Mouse (Mus musculus) kidney, embryonic 16.5 days (tissue): Measurements from ENCODE around the gene Ap2a1. TPM values are rescaled to one million over a fixed set of nuclear protein-coding genes. Genes with fewer than 3 reads are reported as not detected.

ENCODE experiments used
- ATAC-seq: fragments of 200-750 bp; cut with Nextera tagmentation; 2 replicates; pipeline ENCODE4 v1.8.0; 2017; ENCODE audit warnings: moderate TSS enrichment; ENCODE audit not compliant: low FRiP score, low TSS enrichment
- H3K27ac ChIP-seq: fragments of 300-500 bp; sonication (generic); 2 replicates; pipeline ENCODE4 v1.5.1; 2014; ENCODE audit warnings: low read length
- H3K27me3 ChIP-seq: fragments of 300-500 bp; sonication (generic); 2 replicates; pipeline ENCODE4 v1.6.1; 2014; ENCODE audit warnings: low read length, control low read depth, mixed read lengths; ENCODE audit not compliant: insufficient read depth
- H3K36me3 ChIP-seq: fragments of 300-500 bp; sonication (generic); 2 replicates; pipeline ENCODE4 v1.6.1; 2014; ENCODE audit warnings: low read length, control low read depth, mixed read lengths; ENCODE audit not compliant: insufficient read depth
- H3K4me1 ChIP-seq: fragments of 300-500 bp; sonication (generic); 2 replicates; pipeline ENCODE4 v1.6.1; 2014; ENCODE audit warnings: low read length, control low read depth, mixed read lengths; ENCODE audit not compliant: insufficient read depth
- H3K4me2 ChIP-seq: fragments of 300-500 bp; sonication (generic); replicated peaks from 2 replicates; pipeline ENCODE4 v1.6.1; 2014; ENCODE audit warnings: low read depth, low read length
- H3K4me3 ChIP-seq: fragments of 300-500 bp; sonication (generic); 2 replicates; pipeline ENCODE4 v1.5.1; 2014; ENCODE audit warnings: mild to moderate bottlenecking, low read length
- H3K9ac ChIP-seq: fragments of 300-500 bp; sonication (generic); replicated peaks from 2 replicates; pipeline ENCODE4 v1.6.1; 2014; ENCODE audit warnings: low read length
- H3K9me3 ChIP-seq: fragments of 300-500 bp; sonication (generic); 2 replicates; pipeline ENCODE4 v1.6.1; 2016; ENCODE audit warnings: low read length, control low read depth
- WGBS: fragments of 180-500 bp; shearing (Covaris S2); extraction: QIAGEN DNeasy Blood & Tissue Kit; methylation state at CpG from one replicate; pipeline ENCODE4 v1.1.7; 2014; 5-methylcytosine and 5-hydroxymethylcytosine counted together
- polyA plus RNA-seq: library from polyadenylated mRNA; unstranded; fragments of >200 nt; fragmentation: Nextera tagmentation; extraction: Ambion mirVana; gene quantifications from 2 replicates; pipeline ENCODE4 v1.2.1, GENCODE M21; 2015

Ap2a1 gene
- 72.9 and 75.3 TPM in 2 replicates for polyA plus RNA-seq

GRCm38 (mm10) chr7:44929204-44930151 lies at the start of gene Ap2a1:
Gene Ap2a1, minus strand, starts transcription at chr7:44929496.
- Histone ChIP-seq H3K4me1 (peaks cover 15% of the 10 kb centered on the region), H3K4me3 (peak within 1 kb of the TSS; percentile 98), H3K27ac (peak within 1 kb of the TSS; percentile 97), H3K9ac (peak within 1 kb of the TSS; percentile 95), H3K4me2 (peak within 1 kb of the TSS; percentile 80), H3K27me3 (no peaks in the 10 kb centered on the region), H3K36me3 (peaks cover 8% of the 10 kb centered on the region), H3K9me3 (no peaks in the 10 kb centered on the region)
- ATAC-seq: peak; percentile 99
- under 1% methylated on average over 83 of the region's 84 CpGs for WGBS

- Histone ChIP-seq H3K4me1 (peaks cover 13% of the 10 kb centered on the region), H3K27me3 (no peaks in the 10 kb centered on the region), H3K4me3 (no peak overlapping the region), H3K27ac (no peak overlapping the region), H3K9me3 (no peaks in the 10 kb centered on the region), H3K9ac (no peak overlapping the region), H3K4me2 (no peak overlapping the region), H3K36me3 (peaks cover 66% of the 10 kb centered on the region)
- WGBS: 87% methylated on average over 3 of the region's 3 CpGs
- ATAC-seq: no peak
These were observed 49.0 kb upstream of the Ap2a1 start for GRCm38 (mm10) chr7:44978300-44978699.

GRCm38 (mm10) chr7:44975117-44975419 lies 45.8 kb upstream of the Ap2a1 start:
- H3K27ac ChIP-seq: peak overlapping the region; percentile 86; the same call in 1 of the 2 replicates
- WGBS: 18% methylated on average over 6 of the region's 6 CpGs
- H3K9me3 ChIP-seq: no peaks in the 10 kb centered on the region

GRCm38 (mm10) chr7:44974383-44975116 lies 45.3 kb upstream of the Ap2a1 start, which contains the start of gene Cpt1c:
Gene Cpt1c, minus strand, starts transcription at chr7:44974851.
- H3K4me1 ChIP-seq: peaks cover 23% of the 10 kb centered on the region
- H3K4me3 ChIP-seq: peak within 1 kb of the TSS; percentile 57
- H3K36me3 ChIP-seq: peaks cover 34% of the 10 kb centered on the region
- H3K9me3 ChIP-seq: no peaks in the 10 kb centered on the region
- 2% methylated on average over 22 of the region's 22 CpGs for WGBS
- H3K9ac ChIP-seq: peak within 1 kb of the TSS; percentile 69
- H3K27me3 ChIP-seq: no peaks in the 10 kb centered on the region
- H3K27ac ChIP-seq: peak within 1 kb of the TSS; percentile 86
- ATAC-seq: peak; percentile 10; the same call in 1 of the 2 replicates
- peak within 1 kb of the TSS; percentile 76 for H3K4me2 ChIP-seq

More at GRCm38 (mm10) chr7:44975117-44975419, 45.8 kb upstream of the Ap2a1 start:
- ATAC-seq: no peak; the same call in 1 of the 2 replicates
- Histone ChIP-seq H3K4me1 (peaks cover 19% of the 10 kb centered on the region), H3K27me3 (no peaks in the 10 kb centered on the region), H3K4me3 (peak overlapping the region; percentile 57; the same call in 1 of the 2 replicates), H3K4me2 (peak overlapping the region; percentile 76; the same call in 1 of the 2 replicates), H3K9ac (0 out of 2 replicates have a peak overlapping the region, but pooled peaks have one; percentile 12), H3K36me3 (peaks cover 39% of the 10 kb centered on the region)

- H3K9me3 ChIP-seq: no peaks in the 10 kb centered on the region
- peak overlapping the region; percentile 57 for H3K4me3 ChIP-seq
- peaks cover 24% of the 10 kb centered on the region for H3K4me1 ChIP-seq
- H3K36me3 ChIP-seq: peaks cover 24% of the 10 kb centered on the region
- WGBS: 46% methylated on average over 14 of the region's 14 CpGs
- peak overlapping the region; percentile 28; the same call in 1 of the 2 replicates for H3K27ac ChIP-seq
- H3K27me3 ChIP-seq: no peaks in the 10 kb centered on the region
- H3K4me2 ChIP-seq: peak overlapping the region; percentile 76
- ATAC-seq: no peak
- H3K9ac ChIP-seq: peak overlapping the region; percentile 69
These were observed 44.3 kb upstream of the Ap2a1 start for GRCm38 (mm10) chr7:44973415-44974130.

GRCm38 (mm10) chr7:44971142-44971541 lies 41.8 kb upstream of the Ap2a1 start:
- Histone ChIP-seq H3K4me2 (peak overlapping the region; percentile 84), H3K4me1 (peaks cover 24% of the 10 kb centered on the region), H3K27ac (no peak overlapping the region), H3K9ac (peak overlapping the region; percentile 73; the same call in 1 of the 2 replicates), H3K9me3 (no peaks in the 10 kb centered on the region), H3K4me3 (peak overlapping the region; percentile 71), H3K27me3 (no peaks in the 10 kb centered on the region), H3K36me3 (peaks cover 7% of the 10 kb centered on the region; the same call in 1 of the 2 replicates)
- WGBS: 70% methylated on average over 7 of the region's 7 CpGs
- ATAC-seq: no peak

- Histone ChIP-seq H3K9me3 (no peaks in the 10 kb centered on the region), H3K9ac (peak overlapping the region; percentile 73), H3K4me3 (peak overlapping the region; percentile 71), H3K36me3 (peaks cover 9% of the 10 kb centered on the region; the same call in 1 of the 2 replicates), H3K4me1 (peaks cover 24% of the 10 kb centered on the region), H3K27ac (peak overlapping the region; percentile 93), H3K4me2 (peak overlapping the region; percentile 84), H3K27me3 (no peaks in the 10 kb centered on the region)
- under 1% methylated on average over 36 of the region's 36 CpGs for WGBS
- ATAC-seq: peak; percentile 97
These were observed 41.0 kb upstream of the Ap2a1 start for GRCm38 (mm10) chr7:44970231-44970691.

GRCm38 (mm10) chr7:44966638-44967037 lies 37.3 kb upstream of the Ap2a1 start:
- no peak overlapping the region for H3K4me2 ChIP-seq
- H3K9me3 ChIP-seq: no peaks in the 10 kb centered on the region
- H3K9ac ChIP-seq: no peak overlapping the region
- ATAC-seq: no peak
- H3K4me3 ChIP-seq: no peak overlapping the region
- no peak overlapping the region for H3K27ac ChIP-seq
- H3K27me3 ChIP-seq: no peaks in the 10 kb centered on the region
- WGBS: 70% methylated on average over 15 of the region's 15 CpGs
- H3K36me3 ChIP-seq: peaks cover 17% of the 10 kb centered on the region; the same call in 1 of the 2 replicates
- H3K4me1 ChIP-seq: peaks cover 12% of the 10 kb centered on the region

GRCm38 (mm10) chr7:44965975-44966374 lies 36.7 kb upstream of the Ap2a1 start:
- 80% methylated on average over 7 of the region's 7 CpGs for WGBS

More at GRCm38 (mm10) chr7:44965975-44966374, 36.7 kb upstream of the Ap2a1 start:
- Histone ChIP-seq H3K9me3 (no peaks in the 10 kb centered on the region), H3K36me3 (peaks cover 17% of the 10 kb centered on the region; the same call in 1 of the 2 replicates), H3K4me2 (no peak overlapping the region), H3K9ac (no peak overlapping the region), H3K4me3 (no peak overlapping the region), H3K27ac (no peak overlapping the region), H3K4me1 (peaks cover 8% of the 10 kb centered on the region), H3K27me3 (no peaks in the 10 kb centered on the region)
- no peak for ATAC-seq
